Mouse (Mus musculus): ENCODE measurements at regions not wholly inside any gene's neighbourhood (a gene's known extent, or its start where the extent isn't known, plus 50 kb on each side); places are given as distances from the start of the nearest gene placed in this dataset.
A peak's percentile ranks its signal among the peaks of the same experiment; 100 is the strongest.

DNA sequence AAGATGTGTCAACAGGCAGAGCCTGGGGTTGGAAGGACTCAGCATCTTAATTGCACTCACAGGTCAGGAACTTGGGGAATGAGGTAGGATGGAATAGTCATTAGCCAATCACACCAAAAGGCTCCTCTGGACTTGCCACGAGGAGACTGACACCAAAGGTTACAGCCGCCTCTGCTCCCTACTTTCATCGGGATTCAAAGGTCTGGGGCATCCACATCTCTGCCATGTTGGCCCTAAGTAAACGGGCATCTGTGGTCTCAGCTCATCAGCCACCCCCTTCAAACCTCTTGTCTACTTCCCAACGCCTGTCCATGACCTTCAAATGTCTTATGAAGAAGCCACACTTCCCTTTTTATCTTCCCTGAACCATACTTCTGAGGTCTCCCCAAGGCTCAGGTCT, 78.1 kb upstream of the Gm26657 start:
- H3K27me3 ChIP-seq (ENCODE audit: insufficient read depth, low read length), result no peaks in the 10 kb centered on the region
- no peaks in the 10 kb centered on the region for H3K36me3 ChIP-seq (ENCODE audit: insufficient read depth, low read length)
- DNase-seq (ENCODE audit: low spot score), result no peak
- no peak for TF ChIP-seq CTCF (IDR thresholded peaks at IDR 0.05; ENCODE audit: low read depth)
- H3K9me3 ChIP-seq (ENCODE audit: low read length), result no peaks in the 10 kb centered on the region
- no peak overlapping the region for H3K4me3 ChIP-seq (ENCODE audit: low read length)
- no peak for ATAC-seq
- 82% methylated on average over 5 of the region's 5 CpGs for WGBS
- no peak overlapping the region for H3K9ac ChIP-seq (replicated peaks; ENCODE audit: low read length)
- no peaks in the 10 kb centered on the region for H3K4me1 ChIP-seq (ENCODE audit: insufficient read depth, low read length)
- H3K27ac ChIP-seq, result no peak overlapping the region
- H3K4me2 ChIP-seq (ENCODE audit: low read depth, low read length), result no peak overlapping the region

GRCm38 (mm10) chr4:56657046-56657445, 82.8 kb upstream of the Gm26657 start:
- Histone ChIP-seq H3K36me3 (ENCODE audit: insufficient read depth, low read length) (no peaks in the 10 kb centered on the region), H3K4me3 (ENCODE audit: low read length) (no peak overlapping the region), H3K4me1 (ENCODE audit: insufficient read depth, low read length) (no peaks in the 10 kb centered on the region), H3K9ac (replicated peaks; ENCODE audit: low read length) (no peak overlapping the region), H3K27ac (no peak overlapping the region), H3K9me3 (ENCODE audit: low read length) (no peaks in the 10 kb centered on the region), H3K4me2 (ENCODE audit: low read depth, low read length) (no peak overlapping the region), H3K27me3 (ENCODE audit: insufficient read depth, low read length) (no peaks in the 10 kb centered on the region)
- no peak for TF ChIP-seq CTCF (IDR thresholded peaks at IDR 0.05; ENCODE audit: low read depth)
- no peak for DNase-seq (ENCODE audit: low spot score)
- ATAC-seq, result no peak
- WGBS, result 81% methylated on average over 3 of the region's 3 CpGs

GRCm38 (mm10) chr4:56654327-56654726, 85.5 kb upstream of the Gm26657 start:
- Histone ChIP-seq H3K4me1 (ENCODE audit: insufficient read depth, low read length) (no peaks in the 10 kb centered on the region), H3K4me3 (ENCODE audit: low read length) (no peak overlapping the region), H3K27ac (no peak overlapping the region), H3K9me3 (ENCODE audit: low read length) (no peaks in the 10 kb centered on the region), H3K4me2 (ENCODE audit: low read depth, low read length) (no peak overlapping the region), H3K9ac (replicated peaks; ENCODE audit: low read length) (no peak overlapping the region), H3K27me3 (ENCODE audit: insufficient read depth, low read length) (no peaks in the 10 kb centered on the region), H3K36me3 (ENCODE audit: insufficient read depth, low read length) (no peaks in the 10 kb centered on the region)
- no peak for DNase-seq (ENCODE audit: low spot score)
- no peak for TF ChIP-seq CTCF (IDR thresholded peaks at IDR 0.05; ENCODE audit: low read depth)
- peak; percentile 69; the same call in 1 of the 2 replicates for ATAC-seq
- 74% methylated on average over 4 of the region's 4 CpGs for WGBS

DNA sequence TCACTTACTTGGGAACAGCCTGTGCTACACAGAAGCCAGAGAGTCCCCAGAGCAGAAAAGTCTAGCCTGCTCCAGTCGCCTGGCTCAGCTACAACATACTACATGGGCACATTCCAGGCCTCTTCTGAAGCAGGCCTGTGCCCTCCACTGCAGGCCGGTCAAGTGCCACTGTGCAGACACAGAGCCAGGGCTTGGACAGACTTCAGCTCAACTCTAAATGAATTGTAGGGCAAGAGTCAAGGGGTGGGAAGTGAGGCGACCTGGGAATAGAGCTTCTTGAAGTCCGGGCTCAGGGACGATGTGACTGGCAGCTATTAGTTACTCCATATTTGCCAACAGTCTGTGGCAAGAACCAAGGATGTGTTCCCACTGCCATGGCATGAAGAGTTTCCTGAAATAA, 87.1 kb upstream of the Gm26657 start:
- Histone ChIP-seq H3K27ac (no peak overlapping the region), H3K4me3 (ENCODE audit: low read length) (no peak overlapping the region), H3K4me1 (ENCODE audit: insufficient read depth, low read length) (no peaks in the 10 kb centered on the region), H3K9ac (replicated peaks; ENCODE audit: low read length) (no peak overlapping the region), H3K36me3 (ENCODE audit: insufficient read depth, low read length) (no peaks in the 10 kb centered on the region), H3K27me3 (ENCODE audit: insufficient read depth, low read length) (no peaks in the 10 kb centered on the region), H3K9me3 (ENCODE audit: low read length) (no peaks in the 10 kb centered on the region), H3K4me2 (ENCODE audit: low read depth, low read length) (no peak overlapping the region)
- no peak for DNase-seq (ENCODE audit: low spot score)
- 74% methylated on average over 5 of the region's 5 CpGs for WGBS
- no peak for TF ChIP-seq CTCF (IDR thresholded peaks at IDR 0.05; ENCODE audit: low read depth)
- ATAC-seq, result no peak

- 42% methylated on average over 1 of the region's 1 CpGs for WGBS
- DNase-seq (ENCODE audit: low spot score), result no peak
These were observed 90.1 kb upstream of the Gm26657 start for GRCm38 (mm10) chr4:56649731-56650130.

DNA sequence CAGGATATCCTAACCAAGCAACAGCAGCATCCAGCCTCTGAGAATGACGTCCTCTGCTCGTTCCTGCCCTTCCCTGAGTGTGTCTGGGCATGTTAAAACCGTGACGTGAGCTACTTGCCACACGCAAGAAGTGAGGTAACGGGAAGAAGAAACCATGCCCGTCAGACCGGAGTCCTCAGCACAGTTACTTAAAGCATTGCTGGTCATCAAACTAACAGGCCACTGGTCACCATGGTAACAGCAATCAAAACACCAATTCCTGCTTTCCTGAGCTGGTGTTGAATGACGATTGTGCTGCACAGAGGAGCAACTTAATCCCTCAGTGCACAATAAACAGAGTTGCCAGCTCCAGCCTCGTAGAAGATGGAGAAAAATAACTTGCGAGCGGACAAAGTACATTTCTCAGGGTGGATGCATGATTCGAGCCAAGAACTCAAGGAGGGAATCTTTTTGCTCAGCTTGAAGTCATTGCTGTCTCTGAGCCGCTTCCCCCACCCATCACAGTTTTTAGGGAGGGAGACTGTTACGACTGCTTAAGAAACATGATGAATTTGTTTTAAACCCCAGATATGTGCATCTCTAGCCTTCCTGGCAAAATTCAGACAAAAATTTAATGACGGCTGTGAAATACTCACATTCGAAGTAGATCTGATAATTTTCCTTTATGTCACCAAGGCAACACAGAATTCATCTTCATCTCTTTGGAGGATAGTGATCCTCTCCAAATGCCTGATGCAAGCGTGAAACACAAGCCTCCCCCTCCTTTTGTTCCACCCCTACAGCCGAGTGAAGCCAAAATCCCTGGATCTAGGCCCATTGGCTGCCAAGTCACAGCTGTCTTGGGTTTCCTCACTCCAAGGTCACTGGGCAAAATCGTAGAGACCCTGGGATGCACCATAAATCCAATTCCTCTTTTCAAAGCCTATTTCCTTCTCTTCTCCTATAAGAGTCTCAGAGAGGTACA, 95.6 kb upstream of the Gm26657 start:
- DNase-seq (ENCODE audit: low spot score), result peak; percentile 77
- Histone ChIP-seq H3K9ac (replicated peaks; ENCODE audit: low read length) (no peak overlapping the region), H3K36me3 (ENCODE audit: insufficient read depth, low read length) (no peaks in the 10 kb centered on the region), H3K4me1 (ENCODE audit: insufficient read depth, low read length) (no peaks in the 10 kb centered on the region), H3K4me2 (ENCODE audit: low read depth, low read length) (peak overlapping the region; percentile 45), H3K27me3 (ENCODE audit: insufficient read depth, low read length) (no peaks in the 10 kb centered on the region), H3K27ac (peak overlapping the region; percentile 55), H3K4me3 (ENCODE audit: low read length) (no peak overlapping the region), H3K9me3 (ENCODE audit: low read length) (no peaks in the 10 kb centered on the region)
- 10% methylated on average over 20 of the region's 20 CpGs for WGBS
- no peak for TF ChIP-seq CTCF (IDR thresholded peaks at IDR 0.05; ENCODE audit: low read depth)
- ATAC-seq, result peak; percentile 90

More at GRCm38 (mm10) chr4:56649731-56650130, 90.1 kb upstream of the Gm26657 start:
- ATAC-seq, result no peak
- H3K4me2 ChIP-seq (ENCODE audit: low read depth, low read length), result no peak overlapping the region
- no peak for TF ChIP-seq CTCF (IDR thresholded peaks at IDR 0.05; ENCODE audit: low read depth)
- no peaks in the 10 kb centered on the region for H3K27me3 ChIP-seq (ENCODE audit: insufficient read depth, low read length)
- no peaks in the 10 kb centered on the region for H3K9me3 ChIP-seq (ENCODE audit: low read length)
- no peaks in the 10 kb centered on the region for H3K4me1 ChIP-seq (ENCODE audit: insufficient read depth, low read length)
- H3K9ac ChIP-seq (replicated peaks; ENCODE audit: low read length), result no peak overlapping the region
- H3K36me3 ChIP-seq (ENCODE audit: insufficient read depth, low read length), result no peaks in the 10 kb centered on the region
- no peak overlapping the region for H3K27ac ChIP-seq
- H3K4me3 ChIP-seq (ENCODE audit: low read length), result no peak overlapping the region

DNA sequence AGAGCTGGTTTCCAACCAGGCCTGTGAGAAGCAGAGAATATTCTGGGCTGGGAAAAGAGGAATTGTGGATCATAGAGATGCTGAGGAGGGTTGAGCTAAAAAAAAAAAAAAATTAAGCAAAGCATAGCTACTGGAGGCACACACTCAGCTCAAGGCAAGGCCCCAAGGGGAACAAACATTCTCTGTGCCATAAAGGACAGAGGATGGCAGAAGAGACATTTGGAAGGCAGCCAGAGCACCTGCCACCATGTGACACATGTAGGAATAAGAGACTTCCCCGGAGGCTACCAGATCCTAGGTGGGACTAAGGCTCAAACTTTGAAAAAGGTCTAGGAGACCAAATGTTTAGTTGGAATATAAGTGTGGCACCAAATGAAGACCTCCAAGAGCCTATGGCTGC, 96.4 kb upstream of the Gm26657 start:
- TF ChIP-seq CTCF (IDR thresholded peaks at IDR 0.05; ENCODE audit: low read depth), result no peak
- H3K27ac ChIP-seq, result no peak overlapping the region
- H3K4me3 ChIP-seq (ENCODE audit: low read length), result no peak overlapping the region
- H3K9me3 ChIP-seq (ENCODE audit: low read length), result no peaks in the 10 kb centered on the region
- H3K27me3 ChIP-seq (ENCODE audit: insufficient read depth, low read length), result no peaks in the 10 kb centered on the region
- H3K36me3 ChIP-seq (ENCODE audit: insufficient read depth, low read length), result no peaks in the 10 kb centered on the region
- peak; percentile 21; the same call in 1 of the 2 replicates for ATAC-seq
- H3K4me1 ChIP-seq (ENCODE audit: insufficient read depth, low read length), result no peaks in the 10 kb centered on the region
- no peak overlapping the region for H3K9ac ChIP-seq (replicated peaks; ENCODE audit: low read length)
- peak overlapping the region; percentile 45; the same call in 1 of the 2 replicates for H3K4me2 ChIP-seq (ENCODE audit: low read depth, low read length)
- WGBS, result 42% methylated on average over 1 of the region's 1 CpGs
- DNase-seq (ENCODE audit: low spot score), result peak; percentile 58

All from hindbrain, postnatal 0 days (tissue).